ENCODE assay signal across 7 mouse cellular contexts in the genomic region with DNA sequence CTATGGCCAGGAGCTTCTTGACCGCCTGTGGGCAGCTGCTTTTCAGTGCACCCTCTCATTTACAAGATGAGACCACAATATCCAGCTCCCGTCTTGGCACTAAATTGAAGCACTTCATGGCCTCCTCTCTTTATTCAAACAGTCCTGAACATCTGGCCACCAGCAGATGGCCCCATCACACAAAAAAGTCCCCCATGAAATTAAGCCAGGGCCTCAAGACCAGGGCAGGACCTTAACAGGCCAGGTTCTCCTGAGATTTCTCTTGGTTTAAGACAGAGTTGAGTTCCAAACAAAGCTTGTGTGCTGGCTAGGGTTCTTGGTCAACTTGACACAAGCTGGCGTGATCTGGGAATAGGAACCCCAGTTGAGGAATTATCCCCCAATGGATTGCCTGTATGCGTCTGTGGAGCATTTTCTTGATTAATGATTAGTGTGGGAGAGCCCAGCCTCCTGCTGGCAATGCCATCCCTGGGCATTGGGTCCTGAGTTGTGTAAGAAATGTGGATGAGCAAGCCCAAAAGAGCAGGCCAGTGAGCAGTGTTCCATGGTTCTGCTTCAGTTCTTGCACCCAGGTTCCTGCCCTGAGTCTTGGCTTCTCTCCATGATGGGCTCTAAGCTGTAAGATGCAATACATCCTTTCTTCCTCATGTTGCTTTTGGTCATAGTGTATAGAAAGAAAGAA.
DNase-seq lines count a peak whose midpoint lies in the region; ATAC-seq lines count a peak whose summit lies in the region.

No protein-coding gene starts in this region.

- intact Hi-C loops in left cerebral cortex, postnatal 4 days (cut with DNase I): no loop called here

- ATAC-seq in common myeloid progenitor, adult 5-6 weeks (replicated peaks; ENCODE audit: low read depth, poor library complexity, severe bottlenecking): peak; percentile 81
- peak; percentile 68 to 75 for ATAC-seq in hematopoietic stem cell, adult 5-6 weeks (replicated peaks in 1 of 2; ENCODE audit: insufficient read depth in 1 of 2, low FRiP score in 2 of 2, low TSS enrichment in 1 of 2, low read depth in 1 of 2, poor library complexity in 2 of 2, severe bottlenecking in 2 of 2)

- DNase-seq in right cerebral cortex, adult 18-20 months: peak; percentile 12
- DNase-seq in right cerebral cortex, postnatal 4 days: no peak
- peak; percentile 10 to 28 for DNase-seq in adrenal gland, adult 18-20 months (ENCODE audit: low spot score in 2 of 2)
- DNase-seq in left cerebral cortex, postnatal 4 days: peak; percentile 16
- DNase-seq in retina, postnatal 1 day: peak; percentile 61
